Mouse (Mus musculus): ENCODE measurements at regions not wholly inside any gene's neighbourhood (a gene's known extent, or its start where the extent isn't known, plus 50 kb on each side); places are given as distances from the start of the nearest gene placed in this dataset.

DNA sequence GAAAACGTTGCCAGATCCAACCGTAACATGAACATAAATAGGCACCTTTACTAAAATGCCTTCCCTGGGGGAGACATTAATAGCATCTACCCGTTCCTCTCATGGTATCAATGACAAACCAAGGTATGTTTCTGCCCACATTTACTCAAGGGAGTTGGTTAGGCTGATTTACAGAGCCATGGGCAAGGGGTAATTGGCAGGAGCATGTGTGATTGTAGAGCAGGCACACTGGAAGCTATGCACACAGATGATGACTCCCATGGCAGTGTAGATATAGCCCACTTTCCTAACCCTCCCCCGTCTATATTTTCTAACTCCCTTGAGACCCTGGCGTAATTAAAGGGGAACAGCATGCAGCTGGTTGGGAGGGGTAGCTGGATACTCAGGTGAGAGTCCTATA, 183.6 kb upstream of the Mki67 start:
- Histone ChIP-seq H3K4me1 (ENCODE audit: control insufficient read depth, insufficient read depth, low read length) (no peaks in the 10 kb centered on the region), H3K4me2 (ENCODE audit: low read depth, low read length) (no peak overlapping the region), H3K9ac (replicated peaks; ENCODE audit: low read length) (no peak overlapping the region), H3K27ac (replicated peaks; ENCODE audit: low read depth, low read length) (no peak overlapping the region), H3K36me3 (replicated peaks; ENCODE audit: control insufficient read depth, insufficient read depth, low read depth, low read length) (no peaks in the 10 kb centered on the region), H3K27me3 (ENCODE audit: control insufficient read depth, insufficient read depth, low read length) (no peaks in the 10 kb centered on the region), H3K4me3 (ENCODE audit: low read depth, low read length) (no peak overlapping the region), H3K9me3 (replicated peaks; ENCODE audit: control insufficient read depth, low read length) (no peaks in the 10 kb centered on the region)
- WGBS, result 77% methylated on average over 5 of the region's 5 CpGs
- ATAC-seq (replicated peaks; ENCODE audit: insufficient number of reproducible peaks, low FRiP score, low TSS enrichment, low read depth) (no peak), DNase-seq (ENCODE audit: low spot score) (no peak)

DNA sequence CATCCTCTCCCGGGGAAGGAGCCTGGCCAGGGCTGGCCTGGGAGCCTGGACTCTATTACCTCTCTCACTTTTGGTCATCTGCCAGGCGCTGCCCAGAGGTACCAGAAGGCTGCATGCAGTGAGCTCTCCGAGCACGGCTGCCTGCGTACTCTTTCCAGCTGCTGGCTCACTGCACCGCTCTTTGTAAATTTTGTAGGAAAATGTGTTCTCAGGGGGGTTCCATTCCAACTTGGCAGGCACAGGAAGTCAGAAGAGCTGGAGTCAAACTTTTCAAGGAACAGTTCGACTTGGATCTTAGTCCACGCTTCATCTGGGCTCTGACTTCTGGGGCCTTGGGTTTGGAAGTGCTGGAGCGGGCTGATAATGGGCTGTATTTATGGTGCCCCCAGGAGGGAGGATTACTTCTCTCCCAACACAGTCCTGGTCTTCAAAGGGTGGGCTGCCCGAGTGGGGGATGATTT, 184.7 kb upstream of the Mki67 start:
- DNase-seq (ENCODE audit: low spot score), result no peak
- no peak overlapping the region for H3K4me2 ChIP-seq (ENCODE audit: low read depth, low read length)
- no peaks in the 10 kb centered on the region for H3K9me3 ChIP-seq (replicated peaks; ENCODE audit: control insufficient read depth, low read length)
- no peaks in the 10 kb centered on the region for H3K27me3 ChIP-seq (ENCODE audit: control insufficient read depth, insufficient read depth, low read length)
- no peak for ATAC-seq (replicated peaks; ENCODE audit: insufficient number of reproducible peaks, low FRiP score, low TSS enrichment, low read depth)
- no peaks in the 10 kb centered on the region for H3K4me1 ChIP-seq (ENCODE audit: control insufficient read depth, insufficient read depth, low read length)
- no peak overlapping the region for H3K9ac ChIP-seq (replicated peaks; ENCODE audit: low read length)
- no peaks in the 10 kb centered on the region for H3K36me3 ChIP-seq (replicated peaks; ENCODE audit: control insufficient read depth, insufficient read depth, low read depth, low read length)
- no peak overlapping the region for H3K4me3 ChIP-seq (ENCODE audit: low read depth, low read length)
- no peak overlapping the region for H3K27ac ChIP-seq (replicated peaks; ENCODE audit: low read depth, low read length)
- 60% methylated on average over 10 of the region's 10 CpGs for WGBS

DNA sequence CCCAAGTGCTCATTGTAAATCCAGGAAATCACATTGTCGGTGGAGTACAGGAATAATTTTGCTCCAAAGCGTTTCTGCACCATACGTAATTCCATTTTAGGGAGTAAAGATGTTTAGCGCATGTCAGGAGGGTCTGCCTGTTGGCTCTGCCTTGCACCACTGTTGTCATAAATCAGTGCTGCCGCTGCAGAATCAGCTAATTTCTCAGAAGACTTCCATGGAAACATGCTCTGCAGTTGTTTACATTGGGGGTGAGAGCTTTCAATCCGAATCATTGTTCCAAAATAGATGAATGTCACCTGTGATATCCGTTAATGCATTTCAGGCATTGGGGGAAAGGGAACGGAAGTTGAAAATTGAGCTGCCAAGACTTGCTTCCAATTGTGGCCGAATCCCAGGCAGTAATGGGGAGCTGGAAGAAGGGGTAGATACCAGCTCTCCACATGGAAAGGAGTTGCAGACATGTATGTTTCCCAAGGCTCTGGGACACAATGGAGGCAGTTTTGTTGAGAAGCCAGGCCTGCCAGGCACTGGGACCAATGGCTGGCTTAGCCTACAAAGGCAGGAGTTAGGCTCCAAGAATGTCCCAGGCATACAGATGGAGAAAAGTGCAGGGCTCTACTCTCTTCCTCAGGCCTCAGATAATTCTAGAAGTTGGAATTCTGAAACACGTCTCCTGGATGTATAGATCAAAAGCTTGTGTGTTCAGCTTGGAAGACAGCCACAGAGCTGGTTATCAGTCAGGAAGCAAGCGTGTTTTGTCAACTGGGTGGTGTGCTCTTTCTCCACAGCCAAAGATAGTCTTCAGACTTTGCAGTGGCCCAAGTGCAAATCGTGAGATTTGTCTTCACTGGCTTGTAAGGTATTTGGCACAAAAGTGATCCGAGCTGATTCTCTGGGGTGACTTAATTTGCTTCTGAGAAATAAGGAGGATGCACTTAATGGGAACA, 186.2 kb upstream of the Mki67 start:
- no peak overlapping the region for H3K27ac ChIP-seq (replicated peaks; ENCODE audit: low read depth, low read length)
- no peak overlapping the region for H3K9ac ChIP-seq (replicated peaks; ENCODE audit: low read length)
- no peak overlapping the region for H3K4me3 ChIP-seq (ENCODE audit: low read depth, low read length)
- no peak for DNase-seq (ENCODE audit: low spot score)
- 75% methylated on average over 13 of the region's 13 CpGs for WGBS
- H3K36me3 ChIP-seq (replicated peaks; ENCODE audit: control insufficient read depth, insufficient read depth, low read depth, low read length), result no peaks in the 10 kb centered on the region
- no peaks in the 10 kb centered on the region for H3K9me3 ChIP-seq (replicated peaks; ENCODE audit: control insufficient read depth, low read length)
- no peak overlapping the region for H3K4me2 ChIP-seq (ENCODE audit: low read depth, low read length)
- H3K4me1 ChIP-seq (ENCODE audit: control insufficient read depth, insufficient read depth, low read length), result no peaks in the 10 kb centered on the region
- H3K27me3 ChIP-seq (ENCODE audit: control insufficient read depth, insufficient read depth, low read length), result no peaks in the 10 kb centered on the region
- no peak for ATAC-seq (replicated peaks; ENCODE audit: insufficient number of reproducible peaks, low FRiP score, low TSS enrichment, low read depth)

DNA sequence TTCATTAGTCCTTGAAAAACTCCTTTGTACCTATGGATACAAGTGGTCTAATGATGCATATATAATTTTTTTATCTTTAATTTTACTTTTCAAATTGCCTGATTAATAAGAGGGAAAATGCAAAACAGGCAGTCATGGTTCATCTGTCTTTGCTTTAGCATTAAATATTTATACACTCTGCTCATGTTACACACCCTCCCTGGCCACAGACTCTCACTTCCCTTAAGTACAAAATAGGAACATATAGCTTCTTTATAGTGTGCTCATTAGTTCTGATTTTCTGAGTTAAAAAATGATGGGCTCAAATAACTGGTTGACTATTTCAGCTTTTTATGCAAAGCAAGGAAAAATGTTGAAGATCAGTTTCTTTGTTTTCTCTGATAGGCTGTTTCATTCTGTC, 195.2 kb upstream of the Mki67 start:
- H3K4me3 ChIP-seq (ENCODE audit: low read depth, low read length), result no peak overlapping the region
- H3K9me3 ChIP-seq (replicated peaks; ENCODE audit: control insufficient read depth, low read length), result no peaks in the 10 kb centered on the region
- no peaks in the 10 kb centered on the region for H3K4me1 ChIP-seq (ENCODE audit: control insufficient read depth, insufficient read depth, low read length)
- H3K36me3 ChIP-seq (replicated peaks; ENCODE audit: control insufficient read depth, insufficient read depth, low read depth, low read length), result no peaks in the 10 kb centered on the region
- no peak overlapping the region for H3K9ac ChIP-seq (replicated peaks; ENCODE audit: low read length)
- DNase-seq (ENCODE audit: low spot score) (no peak), ATAC-seq (replicated peaks; ENCODE audit: insufficient number of reproducible peaks, low FRiP score, low TSS enrichment, low read depth) (no peak)
- no peak overlapping the region for H3K27ac ChIP-seq (replicated peaks; ENCODE audit: low read depth, low read length)
- H3K27me3 ChIP-seq (ENCODE audit: control insufficient read depth, insufficient read depth, low read length), result no peaks in the 10 kb centered on the region
- no peak overlapping the region for H3K4me2 ChIP-seq (ENCODE audit: low read depth, low read length)

DNA sequence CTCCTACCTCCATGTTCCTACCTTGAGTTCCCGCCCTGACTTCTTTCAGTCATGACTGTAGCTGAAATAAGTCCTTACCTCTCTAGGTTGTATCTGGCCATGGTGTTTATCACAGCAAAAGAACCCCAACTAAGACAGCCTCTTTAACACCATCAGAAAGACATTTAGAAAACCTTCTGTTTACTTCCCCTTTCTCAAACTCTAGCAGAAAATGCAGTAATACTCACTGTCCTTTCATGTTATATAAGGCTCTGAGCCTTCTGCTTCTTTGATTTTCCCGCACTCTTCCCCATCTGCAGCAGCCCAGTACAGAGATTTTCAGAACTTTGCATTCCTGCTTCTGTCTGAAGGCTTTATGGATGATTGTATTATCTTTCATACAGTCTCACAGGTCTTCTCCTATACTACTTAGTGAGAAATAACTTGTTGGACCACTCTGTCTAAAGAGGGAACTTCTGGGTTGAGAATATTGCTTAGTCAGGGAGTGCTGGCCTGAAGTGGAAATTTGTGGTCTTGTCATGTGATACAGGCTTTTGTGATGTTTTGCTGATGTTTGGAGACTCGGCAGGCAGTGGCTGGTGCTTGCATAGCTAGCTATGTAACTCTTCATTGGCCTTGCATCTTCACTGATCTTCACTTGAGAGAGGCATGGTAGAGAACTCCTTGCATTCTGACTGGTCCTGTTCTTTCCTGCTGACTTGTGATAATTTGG, 197.9 kb upstream of the Mki67 start:
- H3K27me3 ChIP-seq (ENCODE audit: control insufficient read depth, insufficient read depth, low read length), result no peaks in the 10 kb centered on the region
- H3K4me2 ChIP-seq (ENCODE audit: low read depth, low read length), result no peak overlapping the region
- no peaks in the 10 kb centered on the region for H3K4me1 ChIP-seq (ENCODE audit: control insufficient read depth, insufficient read depth, low read length)
- H3K4me3 ChIP-seq (ENCODE audit: low read depth, low read length), result no peak overlapping the region
- H3K9ac ChIP-seq (replicated peaks; ENCODE audit: low read length), result no peak overlapping the region
- DNase-seq (ENCODE audit: low spot score) (no peak), ATAC-seq (replicated peaks; ENCODE audit: insufficient number of reproducible peaks, low FRiP score, low TSS enrichment, low read depth) (no peak)
- no peaks in the 10 kb centered on the region for H3K36me3 ChIP-seq (replicated peaks; ENCODE audit: control insufficient read depth, insufficient read depth, low read depth, low read length)
- H3K9me3 ChIP-seq (replicated peaks; ENCODE audit: control insufficient read depth, low read length), result no peaks in the 10 kb centered on the region
- H3K27ac ChIP-seq (replicated peaks; ENCODE audit: low read depth, low read length), result no peak overlapping the region
- 85% methylated on average over 3 of the region's 3 CpGs for WGBS

DNA sequence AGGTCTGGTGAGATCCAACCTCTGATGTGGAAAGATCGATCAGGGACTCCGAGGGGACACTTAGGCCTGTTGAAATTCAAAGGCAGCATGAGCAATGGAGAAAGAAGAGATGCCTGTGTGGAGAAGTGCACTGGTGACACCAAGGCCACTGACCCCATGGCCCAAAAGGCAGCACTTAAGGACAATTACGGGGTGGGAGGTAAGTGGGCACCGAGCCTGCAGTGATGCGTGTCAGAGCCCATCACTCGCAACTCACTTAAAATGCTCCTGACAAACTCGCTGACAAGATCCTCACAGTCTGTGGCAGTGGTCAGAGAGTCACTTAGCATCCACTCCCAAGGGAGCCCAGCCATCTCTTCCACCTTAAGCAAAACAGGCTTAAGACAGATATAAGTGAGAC, 207.7 kb upstream of the Mki67 start:
- DNase-seq (ENCODE audit: low spot score) (no peak), ATAC-seq (replicated peaks; ENCODE audit: insufficient number of reproducible peaks, low FRiP score, low TSS enrichment, low read depth) (no peak)
- Histone ChIP-seq H3K9me3 (replicated peaks; ENCODE audit: control insufficient read depth, low read length) (no peaks in the 10 kb centered on the region), H3K27ac (replicated peaks; ENCODE audit: low read depth, low read length) (no peak overlapping the region), H3K9ac (replicated peaks; ENCODE audit: low read length) (no peak overlapping the region), H3K4me1 (ENCODE audit: control insufficient read depth, insufficient read depth, low read length) (no peaks in the 10 kb centered on the region), H3K4me3 (ENCODE audit: low read depth, low read length) (no peak overlapping the region), H3K27me3 (ENCODE audit: control insufficient read depth, insufficient read depth, low read length) (no peaks in the 10 kb centered on the region), H3K36me3 (replicated peaks; ENCODE audit: control insufficient read depth, insufficient read depth, low read depth, low read length) (no peaks in the 10 kb centered on the region), H3K4me2 (ENCODE audit: low read depth, low read length) (no peak overlapping the region)
- 61% methylated on average over 7 of the region's 7 CpGs for WGBS

DNA sequence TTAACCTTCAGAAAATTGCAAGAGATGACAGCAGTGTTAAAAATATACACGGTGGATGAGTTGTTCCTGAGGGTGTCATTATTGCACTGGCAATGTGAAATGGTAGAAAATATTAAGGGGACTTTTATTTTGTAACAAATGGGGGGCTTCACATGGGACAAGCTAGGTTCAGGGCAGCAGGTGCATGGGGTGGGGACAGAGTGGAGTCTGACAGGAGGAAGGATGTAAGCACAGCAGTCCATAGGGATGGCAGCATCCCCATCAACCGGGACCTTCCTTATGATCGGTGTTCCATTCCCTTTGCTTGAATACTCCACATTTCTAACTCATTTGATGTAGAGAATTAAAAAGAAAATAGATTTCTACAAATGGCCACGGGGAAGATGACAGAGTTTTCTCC, 208.5 kb upstream of the Mki67 start:
- Histone ChIP-seq H3K27ac (replicated peaks; ENCODE audit: low read depth, low read length) (no peak overlapping the region), H3K27me3 (ENCODE audit: control insufficient read depth, insufficient read depth, low read length) (no peaks in the 10 kb centered on the region), H3K9me3 (replicated peaks; ENCODE audit: control insufficient read depth, low read length) (no peaks in the 10 kb centered on the region), H3K4me1 (ENCODE audit: control insufficient read depth, insufficient read depth, low read length) (no peaks in the 10 kb centered on the region), H3K4me3 (ENCODE audit: low read depth, low read length) (no peak overlapping the region), H3K9ac (replicated peaks; ENCODE audit: low read length) (no peak overlapping the region), H3K4me2 (ENCODE audit: low read depth, low read length) (no peak overlapping the region), H3K36me3 (replicated peaks; ENCODE audit: control insufficient read depth, insufficient read depth, low read depth, low read length) (no peaks in the 10 kb centered on the region)
- ATAC-seq (replicated peaks; ENCODE audit: insufficient number of reproducible peaks, low FRiP score, low TSS enrichment, low read depth), result no peak
- no peak for DNase-seq (ENCODE audit: low spot score)
- 87% methylated on average over 4 of the region's 4 CpGs for WGBS

DNA sequence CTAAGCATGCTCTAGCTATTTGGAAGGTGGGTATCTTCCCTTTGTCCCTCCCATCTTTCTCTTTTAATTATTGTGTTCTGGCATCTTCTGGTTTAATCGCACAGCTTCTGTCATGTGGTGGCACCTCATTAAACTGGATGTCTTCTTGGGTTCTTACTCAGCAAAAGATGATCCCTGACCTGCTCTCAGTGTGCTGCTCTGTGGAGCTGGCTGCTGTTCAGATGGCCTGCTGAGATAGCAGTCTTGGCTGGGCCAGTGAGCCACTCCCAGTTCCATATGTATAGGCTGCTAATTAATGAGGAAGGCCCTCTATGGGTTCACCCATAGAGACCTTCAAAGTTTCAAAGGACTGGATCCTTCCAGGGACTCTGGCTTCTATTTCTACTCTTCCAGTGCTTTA, 213.9 kb upstream of the Mki67 start:
- Histone ChIP-seq H3K27ac (replicated peaks; ENCODE audit: low read depth, low read length) (no peak overlapping the region), H3K4me1 (ENCODE audit: control insufficient read depth, insufficient read depth, low read length) (no peaks in the 10 kb centered on the region), H3K27me3 (ENCODE audit: control insufficient read depth, insufficient read depth, low read length) (no peaks in the 10 kb centered on the region), H3K4me3 (ENCODE audit: low read depth, low read length) (no peak overlapping the region), H3K9ac (replicated peaks; ENCODE audit: low read length) (no peak overlapping the region), H3K9me3 (replicated peaks; ENCODE audit: control insufficient read depth, low read length) (no peaks in the 10 kb centered on the region), H3K36me3 (replicated peaks; ENCODE audit: control insufficient read depth, insufficient read depth, low read depth, low read length) (no peaks in the 10 kb centered on the region), H3K4me2 (ENCODE audit: low read depth, low read length) (no peak overlapping the region)
- no peak for ATAC-seq (replicated peaks; ENCODE audit: insufficient number of reproducible peaks, low FRiP score, low TSS enrichment, low read depth)
- WGBS, result 100% methylated on average over 1 of the region's 1 CpGs
- no peak for DNase-seq (ENCODE audit: low spot score)

Data from embryonic facial prominence, embryonic 11.5 days (tissue).